Mouse (Mus musculus): ENCODE results near the gene Olfr373. TPM values are rescaled to one million over a fixed set of nuclear protein-coding genes. Genes with fewer than 3 reads are reported as not detected.
"Not testable (repeated sequence)": the region's sequence is repeated elsewhere in the genome, so short reads cannot be mapped to it uniquely, and the experiment has no call there.

The Olfr373 gene
- not detected in 2 replicates for polyA plus RNA-seq (2012; ENCODE audit: insufficient read depth, low replicate concordance)

GRCm38 (mm10) chr8:72082877-72083276, at the start of gene Olfr373:
Gene Olfr373, plus strand, starts transcription at chr8:72083177.
- H3K36me3 ChIP-seq (replicated peaks; ENCODE audit: low read length); H3K9me3 ChIP-seq; H3K4me3 ChIP-seq (replicated peaks): not testable (repeated sequence)

GRCm38 (mm10) chr8:72040918-72041317, 42.1 kb upstream of the Olfr373 start, which contains the start of gene Olfr372:
Gene Olfr372, plus strand, starts transcription at chr8:72041218.
- not testable (repeated sequence) for H3K36me3 ChIP-seq (replicated peaks; ENCODE audit: low read length); H3K9me3 ChIP-seq; H3K4me3 ChIP-seq (replicated peaks); H3K27me3 ChIP-seq (replicated peaks); H3K4me1 ChIP-seq

More at GRCm38 (mm10) chr8:72082877-72083276, at the start of gene Olfr373:
- H3K4me1 ChIP-seq; H3K27me3 ChIP-seq (replicated peaks): not testable (repeated sequence)

GRCm38 (mm10) chr8:72042493-72042892, 40.5 kb upstream of the Olfr373 start:
- Histone ChIP-seq H3K4me1 (no peaks in the 10 kb centered on the region), H3K9me3 (no peaks in the 10 kb centered on the region), H3K27me3 (replicated peaks) (no peaks in the 10 kb centered on the region), H3K4me3 (replicated peaks) (no peak overlapping the region), H3K36me3 (replicated peaks; ENCODE audit: low read length) (no peaks in the 10 kb centered on the region)
- TF ChIP-seq FLI1 (IDR thresholded peaks at IDR 0.05; ENCODE audit: low read length) = no peak
- no peak for TF ChIP-seq GATA1 (IDR thresholded peaks at IDR 0.05; ENCODE audit: borderline replicate concordance, low read length)

- H3K27me3 ChIP-seq (replicated peaks); H3K4me3 ChIP-seq (replicated peaks): not testable (repeated sequence)
These were observed 28.3 kb upstream of the Olfr373 start for GRCm38 (mm10) chr8:72054633-72055032.

GRCm38 (mm10) chr8:72057643-72058042, 25.3 kb upstream of the Olfr373 start:
- H3K4me3 ChIP-seq (replicated peaks); H3K4me1 ChIP-seq; H3K27me3 ChIP-seq (replicated peaks); H3K36me3 ChIP-seq (replicated peaks; ENCODE audit: low read length): not testable (repeated sequence)
- peaks cover 19% of the 10 kb centered on the region for H3K9me3 ChIP-seq

More at GRCm38 (mm10) chr8:72054633-72055032, 28.3 kb upstream of the Olfr373 start:
- not testable (repeated sequence) for H3K36me3 ChIP-seq (replicated peaks; ENCODE audit: low read length); H3K4me1 ChIP-seq
- H3K9me3 ChIP-seq = peaks cover 17% of the 10 kb centered on the region

GRCm38 (mm10) chr8:72066819-72067399, 16.1 kb upstream of the Olfr373 start:
- H3K4me3 ChIP-seq (replicated peaks); H3K4me1 ChIP-seq; H3K36me3 ChIP-seq (replicated peaks; ENCODE audit: low read length); H3K27me3 ChIP-seq (replicated peaks): not testable (repeated sequence)
- H3K9me3 ChIP-seq = peaks cover 21% of the 10 kb centered on the region

GRCm38 (mm10) chr8:72084744-72085143, 1.8 kb downstream of the Olfr373 start:
- Histone ChIP-seq H3K36me3 (replicated peaks; ENCODE audit: low read length) (no peaks in the 10 kb centered on the region), H3K4me3 (replicated peaks) (no peak overlapping the region), H3K4me1 (no peaks in the 10 kb centered on the region; the same call in 1 of the 2 replicates), H3K27me3 (replicated peaks) (no peaks in the 10 kb centered on the region), H3K9me3 (no peaks in the 10 kb centered on the region)
- TF ChIP-seq GATA1 (IDR thresholded peaks at IDR 0.05; ENCODE audit: borderline replicate concordance, low read length) (no peak), FLI1 (IDR thresholded peaks at IDR 0.05; ENCODE audit: low read length) (no peak)

- not testable (repeated sequence) for H3K36me3 ChIP-seq (replicated peaks; ENCODE audit: low read length); H3K4me1 ChIP-seq; H3K4me3 ChIP-seq (replicated peaks); H3K27me3 ChIP-seq (replicated peaks); H3K9me3 ChIP-seq
These were observed 4.6 kb downstream of the Olfr373 start for GRCm38 (mm10) chr8:72087611-72088010.

- not testable (repeated sequence) for H3K27me3 ChIP-seq (replicated peaks)
These were observed 13.7 kb downstream of the Olfr373 start for GRCm38 (mm10) chr8:72096721-72097120.

GRCm38 (mm10) chr8:72099377-72100103, 16.6 kb downstream of the Olfr373 start:
- H3K36me3 ChIP-seq (replicated peaks; ENCODE audit: low read length); H3K4me3 ChIP-seq (replicated peaks); H3K4me1 ChIP-seq; H3K27me3 ChIP-seq (replicated peaks): not testable (repeated sequence)
- peaks cover 19% of the 10 kb centered on the region for H3K9me3 ChIP-seq

More at GRCm38 (mm10) chr8:72096721-72097120, 13.7 kb downstream of the Olfr373 start:
- not testable (repeated sequence) for H3K4me3 ChIP-seq (replicated peaks); H3K36me3 ChIP-seq (replicated peaks; ENCODE audit: low read length); H3K4me1 ChIP-seq
- H3K9me3 ChIP-seq = peaks cover 19% of the 10 kb centered on the region

- Histone ChIP-seq H3K4me3 (replicated peaks) (no peak overlapping the region), H3K4me1 (peaks cover 40% of the 10 kb centered on the region), H3K9me3 (peaks cover 19% of the 10 kb centered on the region), H3K27me3 (replicated peaks) (peaks cover 9% of the 10 kb centered on the region), H3K36me3 (replicated peaks; ENCODE audit: low read length) (no peaks in the 10 kb centered on the region)
- no peak for TF ChIP-seq GATA1 (IDR thresholded peaks at IDR 0.05; ENCODE audit: borderline replicate concordance, low read length)
- no peak for TF ChIP-seq FLI1 (IDR thresholded peaks at IDR 0.05; ENCODE audit: low read length)
These were observed 22.2 kb downstream of the Olfr373 start for GRCm38 (mm10) chr8:72105165-72105564.
